Mouse (Mus musculus): ENCODE data around the gene Ap1b1.
"Not testable (repeated sequence)": the region's sequence is repeated elsewhere in the genome, so short reads cannot be mapped to it uniquely, and the experiment has no call there.

- not testable (repeated sequence) for TF ChIP-seq CTCF (IDR thresholded peaks at IDR 0.05; ENCODE audit: insufficient read depth, low read length); POLR2A (IDR thresholded peaks at IDR 0.05; ENCODE audit: borderline replicate concordance, extremely low read depth, low read depth, low read length)
These were observed 90.2 kb downstream of the Ap1b1 start for GRCm38 (mm10) chr11:5076843-5077242.

Data from lung, adult 2 months (tissue).